Comparison of ENCODE assay signal across 8 mouse cellular contexts in the genomic region with DNA sequence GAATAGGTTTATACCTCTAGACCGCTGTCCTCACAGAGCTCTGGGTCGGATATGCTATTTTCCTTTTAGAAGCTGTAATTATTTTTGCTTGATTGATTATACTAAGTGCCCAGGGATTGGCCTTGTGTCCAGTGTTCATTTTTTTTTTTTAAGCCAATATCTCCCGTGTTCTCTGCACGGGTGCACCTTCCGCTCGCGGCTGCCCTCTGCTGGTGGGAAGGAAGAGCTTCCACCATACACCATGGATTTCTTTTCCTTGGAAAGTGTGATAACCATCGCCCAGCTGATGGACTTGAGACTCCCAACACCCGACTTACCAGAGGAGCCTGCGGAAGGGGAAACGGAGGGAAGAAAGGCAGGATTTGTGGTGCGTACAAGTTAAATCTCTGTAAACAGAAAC. TPM values are rescaled to one million over a fixed set of nuclear protein-coding genes. Genes with fewer than 3 reads are reported as not detected.
DNase-seq lines count a peak whose midpoint lies in the region; ATAC-seq lines count a peak whose summit lies in the region.

No protein-coding gene starts in this region.

- no peak overlapping the region for H3K9ac ChIP-seq in heart, embryonic 16.5 days (ENCODE audit: low read length)

- peaks cover 24% of the 10 kb centered on the region for H3K4me1 ChIP-seq in embryonic facial prominence, embryonic 10.5 days
- no peaks in the 10 kb centered on the region for H3K4me1 ChIP-seq in heart, embryonic 16.5 days (ENCODE audit: control insufficient read depth, insufficient read depth, low read length)

- 34% methylated on average over 12 of the region's 12 CpGs for WGBS in embryonic facial prominence, embryonic 10.5 days
- WGBS in heart, embryonic 16.5 days: 21% methylated on average over 12 of the region's 12 CpGs

- H3K4me2 ChIP-seq in heart, embryonic 16.5 days (ENCODE audit: low read depth, low read length): peak overlapping the region; percentile 48

- no peak overlapping the region for H3K4me3 ChIP-seq in embryonic facial prominence, embryonic 10.5 days
- H3K4me3 ChIP-seq in heart, embryonic 16.5 days (ENCODE audit: low read length): no peak overlapping the region

- peak; percentile 64 to 80 for DNase-seq in left cerebral cortex, adult 18-20 months (ENCODE audit: low spot score in 2 of 2)
- no peak for DNase-seq in left cerebral cortex, adult 11 months (ENCODE audit: low spot score)
- peak; percentile 82 for DNase-seq in adrenal gland, postnatal 10 days
- DNase-seq in embryonic facial prominence, embryonic 10.5 days (ENCODE audit: low spot score): peak; percentile 77
- DNase-seq in layer of hippocampus, postnatal 36 days: peak; percentile 49 to 52
- DNase-seq in neural tube, embryonic 10.5 days (ENCODE audit: extremely low spot score, low spot score): peak; percentile 64
- DNase-seq in testis, postnatal 14 days (ENCODE audit: low spot score): peak; percentile 51

- 0 out of 2 replicates have a peak, but pooled peaks cover 7% of the 10 kb centered on the region for H3K27me3 ChIP-seq in embryonic facial prominence, embryonic 10.5 days (replicated peaks; ENCODE audit: low read depth, poor library complexity, severe bottlenecking)
- no peaks in the 10 kb centered on the region for H3K27me3 ChIP-seq in heart, embryonic 16.5 days (ENCODE audit: control insufficient read depth, insufficient read depth, low read length)

- H3K9me3 ChIP-seq in embryonic facial prominence, embryonic 10.5 days: no peaks in the 10 kb centered on the region
- no peaks in the 10 kb centered on the region for H3K9me3 ChIP-seq in heart, embryonic 16.5 days (replicated peaks; ENCODE audit: control insufficient read depth, low read length)

- no peak overlapping the region for H3K27ac ChIP-seq in embryonic facial prominence, embryonic 10.5 days (replicated peaks)
- H3K27ac ChIP-seq in heart, embryonic 16.5 days (ENCODE audit: low read length): no peak overlapping the region

- no peak for ATAC-seq in heart, embryonic 16.5 days (replicated peaks; ENCODE audit: extremely low read depth, insufficient read depth, low FRiP score)

- H3K36me3 ChIP-seq in embryonic facial prominence, embryonic 10.5 days (replicated peaks): no peaks in the 10 kb centered on the region
- no peaks in the 10 kb centered on the region for H3K36me3 ChIP-seq in heart, embryonic 16.5 days (ENCODE audit: control insufficient read depth, insufficient read depth)

RNA-seq across cellular contexts. Expression of gene Gm17660, which starts 3.0 kb away (rescaled TPM):
- total RNA-seq in left cerebral cortex, adult 18-20 months (2021): not detected
- total RNA-seq in adrenal gland, postnatal 10 days (2021): not detected
- not detected in 2 replicates for polyA plus RNA-seq in embryonic facial prominence, embryonic 10.5 days (2016; fragmentation: Nextera tagmentation; extraction: Ambion mirVana)
- polyA plus RNA-seq in heart, embryonic 16.5 days (2015; fragmentation: Nextera tagmentation; extraction: Ambion mirVana): not detected in 2 replicates
- total RNA-seq in layer of hippocampus, postnatal 36 days (2021): not detected

RNA-seq across cellular contexts. Expression of gene Nudt9, which starts 28.3 kb away (rescaled TPM):
- 10 to 100 TPM; 60.5 to 62.1 TPM for total RNA-seq in left cerebral cortex, adult 18-20 months (2021)
- 10 to 100 TPM; 52.0 to 53.2 TPM for total RNA-seq in adrenal gland, postnatal 10 days (2021)
- polyA plus RNA-seq in embryonic facial prominence, embryonic 10.5 days (2016; fragmentation: Nextera tagmentation; extraction: Ambion mirVana): 63.1 and 65.1 TPM in 2 replicates
- 54.0 and 55.7 TPM in 2 replicates for polyA plus RNA-seq in heart, embryonic 16.5 days (2015; fragmentation: Nextera tagmentation; extraction: Ambion mirVana)
- 10 to 100 TPM; 70.8 to 71.3 TPM for total RNA-seq in layer of hippocampus, postnatal 36 days (2021)

RNA-seq across cellular contexts. Expression of gene Sparcl1, which starts 39.1 kb away (rescaled TPM):
- total RNA-seq in left cerebral cortex, adult 18-20 months (2021): 1,000 to 10,000 TPM; 1,509 to 1,567 TPM
- total RNA-seq in adrenal gland, postnatal 10 days (2021): 100 to 1,000 TPM; 142 to 154 TPM
- polyA plus RNA-seq in embryonic facial prominence, embryonic 10.5 days (2016; fragmentation: Nextera tagmentation; extraction: Ambion mirVana): 26.5 and 28.3 TPM in 2 replicates
- polyA plus RNA-seq in heart, embryonic 16.5 days (2015; fragmentation: Nextera tagmentation; extraction: Ambion mirVana): 131 and 161 TPM in 2 replicates
- total RNA-seq in layer of hippocampus, postnatal 36 days (2021): 1,000 to 10,000 TPM; 1,408 to 1,415 TPM

RNA-seq across cellular contexts. Expression of gene Hsd17b11, which starts 52.7 kb away (rescaled TPM):
- total RNA-seq in left cerebral cortex, adult 18-20 months (2021): 10 to 100 TPM; 49.0 to 52.9 TPM
- total RNA-seq in adrenal gland, postnatal 10 days (2021): 10 to 100 TPM; 58.6 to 77.1 TPM
- 2.1 and 2.6 TPM in 2 replicates for polyA plus RNA-seq in embryonic facial prominence, embryonic 10.5 days (2016; fragmentation: Nextera tagmentation; extraction: Ambion mirVana)
- polyA plus RNA-seq in heart, embryonic 16.5 days (2015; fragmentation: Nextera tagmentation; extraction: Ambion mirVana): 3.3 and 3.5 TPM in 2 replicates
- total RNA-seq in layer of hippocampus, postnatal 36 days (2021): 10 to 100 TPM; 47.1 to 49.8 TPM

Comparison
In these comparisons a context has a peak if more than half of its experiments do, and no peak if none do; other contexts are left out.
1. RNA of gene Sparcl1, which starts 39.1 kb away (total RNA-seq): 1,509 to 1,567 TPM in left cerebral cortex, adult 18-20 months and 1,408 to 1,415 TPM in layer of hippocampus, postnatal 36 days; 142 to 154 TPM in adrenal gland, postnatal 10 days; every median in the first group is over 4 times any median in the second.